Mouse (Mus musculus) cerebellum, adult 2 months (tissue): ENCODE results near the gene Cmah. TPM values are rescaled to one million over a fixed set of nuclear protein-coding genes. Genes with fewer than 3 reads are reported as not detected.

Experiments used
- DNase-seq, 2 experiments: peaks; one replicate each; pipeline ENCODE4 v3.0.0; 2021
- H3K27ac ChIP-seq: fragments of 200-500 bp; 2 replicates; pipeline ENCODE4 v1.5.1; 2012; ENCODE audit warnings: low read length, control low read depth, inconsistent platforms; ENCODE audit not compliant: insufficient read depth
- H3K27me3 ChIP-seq: fragments of 200-500 bp; 2 replicates; pipeline ENCODE4 v1.6.1; 2012; ENCODE audit warnings: inconsistent platforms, mild to moderate bottlenecking, low read length, moderate library complexity; ENCODE audit not compliant: control insufficient read depth, insufficient read depth
- H3K4me1 ChIP-seq: fragments of 200-500 bp; 2 replicates; pipeline ENCODE4 v1.6.1; 2011; ENCODE audit warnings: low read length; ENCODE audit not compliant: control insufficient read depth, insufficient read depth
- H3K4me3 ChIP-seq: fragments of 200-500 bp; replicated peaks from 2 replicates; pipeline ENCODE3; 2011; ENCODE audit warnings: mild to moderate bottlenecking, low read depth, low read length, control low read depth; ENCODE audit not compliant: insufficient read depth
- CTCF ChIP-seq: fragments of 200-500 bp; IDR thresholded peaks from 2 replicates; pipeline ENCODE4 v1.5.1; 2011; ENCODE audit warnings: low read depth, mild to moderate bottlenecking, control low read depth, low read length, moderate library complexity, borderline replicate concordance; ENCODE audit not compliant: insufficient read depth
- POLR2A ChIP-seq: fragments of 200-500 bp; IDR thresholded peaks from 2 replicates; pipeline ENCODE4 v1.6.1; 2011; ENCODE audit warnings: low read length, control low read depth, borderline replicate concordance; ENCODE audit not compliant: insufficient read depth
- WGBS: fragments of 180-500 bp; shearing (Covaris S2); methylation state at CpG from one replicate; pipeline ENCODE4 v1.1.7; 2018; 5-methylcytosine and 5-hydroxymethylcytosine counted together
- polyA plus RNA-seq: library from polyadenylated mRNA; depleted of rRNA; stranded (reverse); fragments of >200 nt; gene quantifications from 2 replicates; pipeline ENCODE4 v1.2.3, GENCODE M21; 2012

Cmah gene
- polyA plus RNA-seq, 1 experiment = 0.05 TPM

GRCm38 (mm10) chr13:24332537-24332936 lies 5.3 kb downstream of the Cmah start:
- no peaks in the 10 kb centered on the region for H3K4me1 ChIP-seq
- no peak overlapping the region for H3K27ac ChIP-seq
- H3K27me3 ChIP-seq = no peaks in the 10 kb centered on the region
- TF ChIP-seq CTCF (no peak), POLR2A (no peak)
- 51% methylated on average over 3 of the region's 3 CpGs for WGBS
- DNase-seq = no peak
- no peak overlapping the region for H3K4me3 ChIP-seq

- no peak for DNase-seq
- Histone ChIP-seq H3K27ac (no peak overlapping the region), H3K4me3 (no peak overlapping the region), H3K27me3 (no peaks in the 10 kb centered on the region), H3K4me1 (no peaks in the 10 kb centered on the region)
- 82% methylated on average over 4 of the region's 4 CpGs for WGBS
- TF ChIP-seq POLR2A (no peak), CTCF (no peak)
Observed at GRCm38 (mm10) chr13:24336818-24337217, 9.6 kb downstream of the Cmah start.

DNA sequence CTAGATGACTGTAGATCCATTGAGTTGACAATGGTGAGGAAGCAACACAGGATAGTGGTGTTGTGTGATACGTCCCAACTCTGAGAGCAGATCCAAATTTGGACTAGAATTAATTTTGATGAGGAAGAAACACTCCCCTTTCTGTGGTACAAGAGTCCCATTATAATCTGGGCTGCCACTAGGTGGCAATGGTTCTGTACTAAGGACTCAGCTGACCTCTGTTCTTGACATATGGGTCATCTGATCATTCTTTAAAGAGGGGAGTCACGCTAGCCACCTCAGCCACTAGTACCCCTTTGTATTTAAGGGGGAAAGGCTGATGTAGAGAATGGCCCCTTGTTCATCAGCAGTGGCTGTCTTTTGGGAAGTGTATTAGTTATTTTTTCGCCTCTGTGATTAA lies 10.7 kb downstream of the Cmah start:
- Histone ChIP-seq H3K27ac (no peak overlapping the region), H3K4me1 (no peaks in the 10 kb centered on the region), H3K4me3 (no peak overlapping the region), H3K27me3 (no peaks in the 10 kb centered on the region)
- 54% methylated on average over 3 of the region's 3 CpGs for WGBS
- TF ChIP-seq CTCF (no peak), POLR2A (no peak)
- DNase-seq = no peak

DNA sequence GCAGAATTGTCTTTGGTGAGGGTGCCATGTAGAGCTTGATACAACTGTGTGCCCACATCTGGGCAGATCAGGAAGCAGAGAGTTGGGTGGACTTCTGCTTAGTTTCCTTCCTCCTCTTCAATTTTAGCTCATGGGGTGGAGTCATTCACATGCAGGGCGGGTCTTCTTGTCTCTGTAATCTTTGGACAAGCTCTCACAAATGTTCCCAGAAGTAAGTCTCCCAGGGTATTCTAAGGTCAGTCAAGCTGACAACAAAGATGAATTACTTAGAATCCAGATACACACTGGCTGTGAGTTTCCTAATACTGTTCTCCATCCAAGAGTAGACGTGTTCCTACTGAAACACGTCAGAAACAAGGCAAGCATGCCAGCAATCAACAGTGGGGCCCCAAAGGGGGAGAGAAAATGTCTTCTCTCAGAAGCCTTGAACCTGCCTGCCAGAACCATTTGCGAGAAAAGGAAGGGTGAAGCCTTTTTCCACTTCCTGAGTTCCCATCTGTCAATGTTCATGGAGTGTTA lies 11.2 kb downstream of the Cmah start:
- TF ChIP-seq POLR2A (no peak), CTCF (no peak)
- Histone ChIP-seq H3K4me1 (no peaks in the 10 kb centered on the region), H3K27ac (no peak overlapping the region), H3K27me3 (no peaks in the 10 kb centered on the region), H3K4me3 (no peak overlapping the region)
- 38% methylated on average over 4 of the region's 4 CpGs for WGBS
- DNase-seq = no peak

DNA sequence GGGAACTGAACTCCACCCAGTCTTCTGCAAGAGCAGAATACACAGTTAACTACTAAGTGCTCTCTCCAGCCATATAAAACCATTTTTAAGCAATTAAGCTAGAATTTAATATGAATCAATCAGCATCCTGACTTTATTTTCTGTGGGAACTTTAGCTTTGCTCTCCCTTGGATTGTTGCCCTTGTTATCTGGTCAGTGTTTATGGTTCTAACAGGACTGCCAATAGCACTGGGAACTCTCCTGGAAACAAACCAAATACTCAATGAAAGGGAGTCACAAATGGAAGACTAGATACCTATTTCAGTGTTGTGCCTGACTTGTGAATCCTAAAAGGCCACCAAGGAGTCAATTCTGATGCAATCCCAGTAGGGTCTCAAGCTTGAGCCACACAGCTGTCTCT lies 12.7 kb downstream of the Cmah start:
- TF ChIP-seq CTCF (no peak), POLR2A (no peak)
- Histone ChIP-seq H3K4me1 (no peaks in the 10 kb centered on the region), H3K4me3 (no peak overlapping the region), H3K27ac (no peak overlapping the region), H3K27me3 (no peaks in the 10 kb centered on the region)
- DNase-seq = no peak

DNA sequence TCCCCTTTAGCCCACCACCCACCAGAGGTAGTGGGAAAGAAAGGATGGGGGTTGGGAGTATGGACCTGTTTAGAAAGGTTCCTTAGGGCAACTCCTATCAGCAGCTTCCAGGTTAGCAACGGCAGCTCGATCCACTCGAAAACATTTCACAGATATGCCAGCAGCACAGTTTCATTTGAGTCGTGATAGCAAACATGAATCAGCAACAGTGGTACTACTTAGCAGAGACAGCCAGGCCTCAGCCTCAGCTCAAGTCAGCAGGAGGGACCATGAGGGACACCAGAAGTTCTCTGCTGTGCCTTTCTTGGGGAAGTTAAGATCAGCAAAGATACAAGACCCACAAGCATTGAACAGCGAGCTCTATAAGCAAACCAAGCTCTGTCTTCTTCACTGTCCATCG lies 13.3 kb downstream of the Cmah start:
- TF ChIP-seq CTCF (no peak), POLR2A (no peak)
- H3K4me1 ChIP-seq = no peaks in the 10 kb centered on the region
- 89% methylated on average over 6 of the region's 6 CpGs for WGBS
- H3K27ac ChIP-seq = no peak overlapping the region
- no peak for DNase-seq
- no peaks in the 10 kb centered on the region for H3K27me3 ChIP-seq
- no peak overlapping the region for H3K4me3 ChIP-seq

- Histone ChIP-seq H3K27ac (no peak overlapping the region), H3K27me3 (no peaks in the 10 kb centered on the region), H3K4me1 (no peaks in the 10 kb centered on the region), H3K4me3 (no peak overlapping the region)
- no peak for DNase-seq
- WGBS = 49% methylated on average over 4 of the region's 4 CpGs
- TF ChIP-seq CTCF = no peak
- no peak for TF ChIP-seq POLR2A
Observed at GRCm38 (mm10) chr13:24342091-24342490, 14.9 kb downstream of the Cmah start.

GRCm38 (mm10) chr13:24353004-24353403 lies 25.8 kb downstream of the Cmah start:
- 93% methylated on average over 5 of the region's 5 CpGs for WGBS
- no peak overlapping the region for H3K4me3 ChIP-seq

More at GRCm38 (mm10) chr13:24353004-24353403, 25.8 kb downstream of the Cmah start:
- TF ChIP-seq CTCF (no peak), POLR2A (no peak)
- H3K27ac ChIP-seq = no peak overlapping the region
- no peaks in the 10 kb centered on the region for H3K27me3 ChIP-seq
- no peaks in the 10 kb centered on the region for H3K4me1 ChIP-seq
- no peak for DNase-seq
